Mouse (Mus musculus) MN1 (cell line): Measurements from ENCODE around the gene Tcp10a.
"Not testable (repeated sequence)": the region's sequence is repeated elsewhere in the genome, so short reads cannot be mapped to it uniquely, and the experiment has no call there.

Source experiments
- DNase-seq: peaks from one replicate; pipeline ENCODE4 v3.0.0-alpha.2; 2016; ENCODE audit warnings: low spot score

Gene Tcp10a

DNA sequence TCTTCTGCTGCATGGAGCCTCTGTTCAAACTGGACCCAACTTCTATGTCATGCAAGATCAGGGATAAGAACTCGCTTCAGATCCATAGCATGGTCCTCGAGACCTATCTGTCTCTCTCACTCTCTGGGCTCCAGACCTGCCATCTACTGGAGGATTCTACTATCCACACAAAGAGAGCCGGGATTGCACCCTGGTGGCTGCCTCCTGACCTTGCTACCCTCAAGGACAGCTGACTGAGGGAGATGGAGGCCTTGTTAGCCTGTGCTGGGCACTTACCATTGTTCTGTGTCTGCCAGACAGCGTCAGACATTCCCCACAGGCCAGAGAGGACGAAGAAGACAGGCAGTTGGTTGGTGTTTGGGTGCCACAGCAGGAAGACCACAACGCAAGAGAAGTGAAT lies 45.0 kb downstream of the Tcp10a start:
- not testable (repeated sequence) for DNase-seq

DNA sequence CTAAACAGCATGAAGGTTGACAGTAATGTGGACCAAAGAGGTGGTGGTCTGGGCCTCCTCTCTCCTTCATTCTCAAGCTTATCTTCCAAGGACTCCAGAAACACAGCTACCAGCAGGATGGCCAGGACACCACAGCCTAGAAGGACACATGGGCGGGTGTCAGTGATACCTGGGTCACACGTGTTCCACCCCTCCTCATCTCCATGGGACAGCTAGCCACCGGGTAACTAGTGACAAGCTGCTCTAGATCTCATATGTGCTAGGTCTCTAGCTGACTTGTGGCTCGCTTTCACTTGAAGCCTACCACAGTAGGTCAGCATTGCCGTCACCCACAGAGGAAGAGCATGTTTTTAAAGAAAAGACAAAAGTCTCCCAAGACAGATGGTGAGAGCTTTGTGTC lies 47.4 kb downstream of the Tcp10a start, which contains the start of gene Gm49630:
Gene Gm49630, minus strand, starts transcription at position 101 of the 400 bp plus-strand sequence.
- not testable (repeated sequence) for DNase-seq

DNA sequence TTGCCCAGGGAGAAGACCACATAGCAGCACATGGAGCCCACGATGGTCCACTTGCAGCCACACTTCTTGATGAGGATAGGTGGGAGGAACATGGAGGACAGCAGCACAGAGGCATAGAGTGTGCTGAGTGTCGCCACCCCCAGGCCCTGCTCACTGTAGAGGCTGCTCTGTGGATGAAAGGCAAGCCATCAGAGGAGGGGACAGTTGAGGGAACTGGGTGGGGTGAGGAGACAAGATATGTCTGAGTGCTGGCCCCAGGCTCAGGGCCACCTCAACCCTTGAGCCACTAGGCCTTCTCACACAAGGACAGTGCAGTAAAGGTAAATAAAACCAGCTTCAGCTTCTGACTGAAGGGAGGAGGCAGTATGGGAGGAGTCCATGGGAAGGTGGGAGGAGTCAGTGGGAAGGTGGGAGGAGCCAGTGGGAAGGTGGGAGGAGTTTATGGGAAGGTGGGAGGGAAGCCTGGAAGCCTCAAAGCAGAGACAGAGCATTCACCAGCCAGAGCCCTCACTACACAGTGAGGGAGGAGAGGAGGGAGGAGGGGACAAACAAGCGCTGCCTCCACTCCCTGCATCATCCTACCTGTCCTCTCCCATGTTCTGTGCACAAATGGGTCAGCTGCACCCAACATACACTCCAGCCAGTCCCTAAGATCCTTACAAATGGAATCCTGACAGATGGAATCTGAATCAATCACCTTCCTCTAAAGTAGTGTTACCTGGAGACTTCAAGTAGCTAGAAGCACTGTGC lies 52.7 kb downstream of the Tcp10a start:
- DNase-seq = not testable (repeated sequence)

DNA sequence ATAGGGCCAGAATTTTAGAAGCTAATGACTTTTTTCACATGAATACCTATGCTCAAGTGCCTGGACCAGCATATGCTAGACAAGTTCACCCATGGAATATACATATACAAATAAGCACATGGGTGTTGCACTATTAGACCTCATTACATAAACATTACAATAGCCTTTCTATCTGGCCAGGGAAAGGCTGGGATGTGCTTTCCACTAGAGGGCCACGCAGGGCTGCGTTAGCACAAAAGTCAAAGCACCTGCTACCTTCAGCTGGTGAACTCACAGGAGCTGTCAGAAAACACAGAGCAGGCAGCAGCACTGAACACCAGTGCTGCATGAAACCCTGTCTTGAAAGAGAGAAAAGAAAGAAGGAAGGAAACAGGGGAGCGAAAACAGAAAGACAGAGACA lies 53.5 kb downstream of the Tcp10a start:
- DNase-seq = not testable (repeated sequence)

DNA sequence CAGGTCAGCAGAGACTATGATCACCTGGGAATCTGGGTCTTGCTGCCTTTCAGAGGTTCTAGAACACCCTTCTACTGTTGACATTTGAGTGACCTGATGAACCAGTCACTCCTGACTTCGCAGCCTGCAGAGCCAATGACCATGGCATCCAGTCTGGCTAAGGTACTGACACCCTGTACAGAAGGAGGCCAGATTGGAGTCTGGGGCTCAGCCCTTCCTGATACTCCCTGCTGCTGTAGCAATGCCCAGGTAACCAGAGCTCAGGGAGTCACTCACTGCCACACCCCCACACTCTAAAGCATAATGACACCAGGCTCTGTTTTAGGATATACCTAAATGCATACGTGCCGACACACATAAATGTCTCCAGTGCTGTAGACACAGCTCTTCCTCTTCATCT lies 58.3 kb downstream of the Tcp10a start:
- DNase-seq = not testable (repeated sequence)

DNA sequence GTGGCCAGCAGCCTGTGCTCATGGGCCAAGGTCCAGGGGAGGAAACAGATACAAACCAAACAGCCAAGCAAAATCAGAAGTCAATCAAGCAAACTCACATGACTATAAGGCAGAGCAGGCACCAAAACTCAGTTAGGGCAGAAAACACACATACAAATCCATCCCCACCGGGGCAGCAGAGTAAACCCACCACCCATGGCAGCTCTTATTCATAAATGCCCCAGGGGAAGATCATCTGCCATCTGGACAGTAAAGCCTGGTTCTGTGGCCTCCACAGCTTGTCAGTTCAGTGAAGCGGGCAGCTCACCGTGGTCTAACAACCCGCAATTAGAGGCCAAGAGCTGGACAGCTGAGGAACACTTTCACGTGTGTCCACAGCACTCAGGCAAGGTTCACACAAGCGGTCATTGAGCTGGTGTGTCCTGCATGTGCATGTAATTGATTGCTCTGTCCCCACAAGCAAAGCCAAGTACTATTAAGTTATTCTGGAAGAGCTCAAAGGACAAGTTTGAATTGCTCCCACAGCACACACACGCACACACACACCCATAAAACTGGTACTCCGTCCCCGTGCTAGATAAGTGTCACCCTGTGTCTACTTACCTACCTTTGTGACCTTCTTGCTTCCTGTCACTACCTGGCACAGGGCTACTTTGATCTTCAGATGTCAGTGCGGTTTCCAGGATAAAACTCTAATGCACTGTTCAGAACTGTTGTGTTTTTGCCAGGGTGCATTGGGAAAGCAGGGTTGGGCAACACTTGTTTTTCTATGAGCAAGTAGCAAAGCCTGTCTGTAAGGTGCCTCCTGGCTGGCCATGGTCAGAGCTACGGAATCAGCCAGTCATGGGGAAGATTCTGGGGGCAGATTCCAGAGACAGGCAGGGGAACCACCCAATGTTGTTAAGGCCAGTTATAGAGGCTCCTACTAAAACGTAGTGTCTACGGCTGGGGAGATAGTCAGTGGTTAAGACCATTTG lies 59.0 kb downstream of the Tcp10a start:
- not testable (repeated sequence) for DNase-seq

DNA sequence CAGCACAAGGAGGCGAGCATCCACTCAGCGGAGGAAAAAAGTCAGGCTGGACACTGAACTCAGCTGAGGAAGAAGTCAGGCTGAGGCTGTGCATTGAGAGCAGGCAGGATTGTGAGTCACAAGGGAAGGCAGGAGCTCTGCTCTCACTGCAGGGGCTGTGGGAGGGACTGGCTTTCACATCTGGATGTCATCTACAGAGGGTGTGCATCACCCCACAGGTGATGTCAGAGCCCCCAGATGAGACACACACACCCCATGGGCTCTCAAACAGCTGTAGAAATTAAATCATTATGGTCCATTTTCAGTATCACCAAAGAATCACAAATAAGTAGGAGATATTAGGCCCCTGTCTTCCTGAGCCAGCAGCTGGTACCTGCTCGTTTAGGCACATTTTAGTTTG lies 60.9 kb downstream of the Tcp10a start, which contains the start of gene Unc93a2:
Gene Unc93a2, minus strand, starts transcription at position 101 of the 400 bp plus-strand sequence.
- DNase-seq = not testable (repeated sequence)

DNA sequence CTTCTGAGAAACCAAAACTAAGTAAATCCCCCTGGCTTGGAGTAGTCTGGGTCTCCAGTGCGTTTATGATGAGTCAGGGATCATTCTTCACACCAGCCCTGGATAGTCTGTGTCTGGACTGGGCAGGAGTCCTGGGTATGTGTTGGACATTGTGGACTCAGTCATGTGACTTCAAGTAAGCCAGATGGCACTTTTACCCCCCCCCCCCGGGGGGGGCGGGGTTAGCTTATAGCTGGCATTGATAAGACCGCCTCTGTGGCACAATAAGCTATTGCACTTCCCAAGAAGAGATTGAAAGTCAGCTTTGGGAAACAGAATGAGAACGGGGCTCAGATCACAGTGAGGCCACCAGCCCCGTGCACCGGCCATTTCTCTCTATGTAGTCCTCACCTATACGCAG lies 61.6 kb downstream of the Tcp10a start:
- DNase-seq = peak; percentile 29

DNA sequence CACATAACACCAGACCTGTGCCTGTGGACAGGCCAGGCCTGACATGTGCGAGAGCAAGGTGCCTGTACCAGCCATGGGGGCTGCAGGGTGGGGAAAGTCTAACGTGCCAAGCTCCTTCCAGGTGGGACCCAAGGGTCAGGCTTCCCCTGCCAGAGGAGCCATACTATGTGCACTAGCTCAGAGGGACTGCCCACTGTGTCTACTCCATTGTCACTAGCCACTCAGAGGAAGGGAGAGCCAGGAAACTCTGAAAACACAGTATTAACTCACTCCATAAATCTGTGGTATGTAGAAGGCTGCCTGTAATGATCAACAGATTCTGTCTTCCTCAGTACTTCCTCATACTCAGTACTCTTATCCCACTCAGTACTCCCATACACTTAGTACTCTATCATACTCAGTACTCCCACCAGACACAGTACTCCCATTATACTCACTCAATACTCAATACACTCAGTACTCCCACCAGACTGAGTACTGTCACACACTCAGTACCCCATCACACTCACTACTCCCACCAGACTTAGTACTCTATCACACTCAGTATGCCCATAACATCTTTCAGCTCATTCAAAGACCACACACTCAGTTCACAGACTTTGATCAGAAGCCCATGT lies 64.0 kb downstream of the Tcp10a start:
- not testable (repeated sequence) for DNase-seq

DNA sequence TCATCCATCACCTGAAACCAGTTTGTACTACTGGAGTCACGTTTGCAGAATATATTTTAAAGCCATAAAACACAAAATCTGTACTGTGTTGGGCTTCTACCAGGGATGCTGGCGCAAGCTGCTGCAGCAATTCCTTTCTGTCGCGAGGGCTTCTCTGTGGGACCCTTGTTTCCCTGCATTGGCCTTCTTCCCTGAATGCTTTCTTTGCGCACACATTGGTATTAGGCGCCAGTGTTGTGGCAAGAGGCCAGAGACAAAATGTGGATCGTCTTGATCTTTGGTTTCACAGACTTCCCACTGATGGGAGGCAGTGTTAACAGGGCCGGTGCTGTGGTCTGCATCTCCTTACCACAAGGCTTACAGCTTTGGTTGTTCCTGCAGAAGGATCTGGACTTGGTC lies 64.5 kb downstream of the Tcp10a start:
- not testable (repeated sequence) for DNase-seq

DNA sequence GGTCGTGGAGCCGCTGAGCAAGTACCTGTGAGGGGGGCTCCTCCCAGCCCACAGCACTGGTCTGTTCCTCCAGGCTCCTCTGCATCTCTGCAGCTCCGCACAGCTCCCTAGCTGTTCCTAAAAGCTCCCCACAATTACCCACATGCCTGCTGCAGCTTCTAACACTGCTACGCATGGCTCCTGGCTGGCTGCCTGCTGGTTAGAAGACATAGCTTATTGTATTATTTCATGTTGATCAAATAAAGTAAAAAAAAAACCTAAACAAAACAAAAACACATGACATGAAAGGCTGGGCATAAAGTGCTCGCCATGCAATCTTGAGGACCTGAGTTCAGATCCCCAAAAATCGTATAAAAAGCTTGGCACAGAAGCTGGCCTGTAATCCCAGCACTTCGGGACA lies 65.5 kb downstream of the Tcp10a start:
- not testable (repeated sequence) for DNase-seq

DNA sequence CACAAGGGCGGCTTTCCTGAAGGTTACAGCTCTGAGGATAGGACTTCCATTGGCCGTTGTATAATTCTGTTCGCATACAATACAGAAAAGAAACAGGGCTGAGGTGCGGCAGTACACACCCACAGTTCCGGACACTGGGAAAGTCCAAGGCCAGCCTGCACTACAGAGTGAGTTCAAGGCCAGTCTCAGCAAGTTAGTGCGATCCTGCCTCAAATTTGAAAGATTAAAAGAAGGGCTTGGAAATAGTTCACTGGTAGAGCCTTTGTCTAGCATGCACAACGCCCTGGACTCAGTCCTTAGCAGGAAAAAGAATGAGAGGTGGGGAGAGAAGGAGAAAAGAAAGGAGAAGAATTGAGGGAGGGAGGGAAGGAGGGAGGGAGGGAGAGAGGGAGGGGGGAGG lies 70.7 kb downstream of the Tcp10a start:
- not testable (repeated sequence) for DNase-seq
